Comparison of ENCODE assay signal across 9 mouse cellular contexts in the genomic region with DNA sequence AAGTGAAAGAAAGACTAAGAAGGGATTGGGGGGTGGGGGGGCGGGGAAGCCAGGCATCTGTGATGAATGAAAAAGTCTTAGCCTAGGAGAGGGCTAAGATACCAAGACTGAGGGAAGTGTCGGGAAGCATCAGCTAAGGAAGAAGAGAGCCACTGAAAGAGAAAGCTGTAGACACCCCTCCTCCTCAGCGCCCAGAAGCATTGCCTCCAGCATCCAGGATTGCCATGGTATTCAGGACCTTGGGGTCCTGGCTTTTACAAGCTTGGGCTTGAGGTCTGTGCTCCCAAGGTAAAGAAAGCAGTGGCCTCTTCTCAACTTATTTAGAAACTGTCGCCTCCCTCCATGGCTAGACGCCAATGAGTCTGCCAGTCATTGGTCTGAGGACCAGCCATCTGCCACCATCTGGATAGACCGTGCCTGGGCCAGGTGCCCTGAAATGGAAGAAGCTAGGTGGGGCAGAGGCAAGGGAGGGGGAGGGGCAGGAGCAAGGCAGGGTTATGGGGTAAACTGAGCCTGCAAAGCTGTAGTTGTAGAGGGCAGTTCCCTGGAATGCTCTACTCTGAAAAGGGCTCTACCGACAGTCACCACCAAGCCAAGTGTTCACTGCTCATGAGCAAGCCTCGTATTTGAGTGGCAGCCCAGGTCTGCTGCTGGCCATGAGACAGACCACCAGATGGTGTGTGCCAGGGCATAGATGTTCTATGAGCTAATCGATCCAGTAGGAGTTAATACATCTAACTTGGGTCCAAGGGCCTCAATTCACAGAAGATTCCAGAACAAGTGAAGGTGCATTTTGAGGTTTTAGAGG.
A peak's percentile ranks its signal among the peaks of the same experiment; 100 is the strongest.
DNase-seq lines count a peak whose midpoint lies in the region; ATAC-seq lines count a peak whose summit lies in the region.
"Had no signal": no experiment of that assay in that cellular context is flagged by ENCODE, and none has a peak within 500 bp of the region (broad histone marks: within the 10 kb centered on the region; RNA-seq: fewer than 3 reads in every experiment).

No protein-coding gene starts in this region.

- no peaks in the 10 kb centered on the region for H3K36me3 ChIP-seq in hindbrain, embryonic 10.5 days
- no peaks in the 10 kb centered on the region for H3K36me3 ChIP-seq in hindbrain, embryonic 11.5 days (ENCODE audit: control insufficient read depth, insufficient read depth, low read length)
- no peaks in the 10 kb centered on the region for H3K36me3 ChIP-seq in forebrain, embryonic 12.5 days (replicated peaks)
- H3K36me3 ChIP-seq in midbrain, embryonic 12.5 days: no peaks in the 10 kb centered on the region

- peak overlapping the region; percentile 46; the same call in 1 of the 2 replicates for H3K27ac ChIP-seq in hindbrain, embryonic 10.5 days
- H3K27ac ChIP-seq in hindbrain, embryonic 11.5 days (ENCODE audit: low read depth, low read length): no peak overlapping the region
- H3K27ac ChIP-seq in forebrain, embryonic 12.5 days: peak overlapping the region; percentile 88
- peak overlapping the region; percentile 70 for H3K27ac ChIP-seq in midbrain, embryonic 12.5 days (replicated peaks)

- ATAC-seq in hindbrain, embryonic 11.5 days (ENCODE audit: low FRiP score): no peak
- peak; percentile 62 for ATAC-seq in forebrain, embryonic 12.5 days (ENCODE audit: low FRiP score)
- ATAC-seq in midbrain, embryonic 12.5 days (ENCODE audit: low FRiP score, low read depth): peak; percentile 55
- ATAC-seq in inflammation-experienced regulatory T-cells, adult 6 months: no peak
- ATAC-seq: intestine, postnatal 0 days had no signal

- no peak overlapping the region for H3K4me2 ChIP-seq in hindbrain, embryonic 11.5 days (replicated peaks; ENCODE audit: low read depth, low read length)
- peak overlapping the region; percentile 27 for H3K4me2 ChIP-seq in forebrain, embryonic 12.5 days
- peak overlapping the region; percentile 28 for H3K4me2 ChIP-seq in midbrain, embryonic 12.5 days (replicated peaks)

- H3K27me3 ChIP-seq in hindbrain, embryonic 10.5 days (ENCODE audit: insufficient read depth, poor library complexity, severe bottlenecking): no peaks in the 10 kb centered on the region
- no peaks in the 10 kb centered on the region for H3K27me3 ChIP-seq in hindbrain, embryonic 11.5 days (ENCODE audit: control insufficient read depth, insufficient read depth, low read length)
- H3K27me3 ChIP-seq in forebrain, embryonic 12.5 days: no peaks in the 10 kb centered on the region
- no peaks in the 10 kb centered on the region for H3K27me3 ChIP-seq in midbrain, embryonic 12.5 days

- no peaks in the 10 kb centered on the region for H3K9me3 ChIP-seq in hindbrain, embryonic 10.5 days
- no peaks in the 10 kb centered on the region for H3K9me3 ChIP-seq in hindbrain, embryonic 11.5 days (ENCODE audit: control insufficient read depth, low read length)
- H3K9me3 ChIP-seq in forebrain, embryonic 12.5 days: no peaks in the 10 kb centered on the region
- H3K9me3 ChIP-seq in midbrain, embryonic 12.5 days: no peaks in the 10 kb centered on the region

- no peak overlapping the region for H3K9ac ChIP-seq in hindbrain, embryonic 11.5 days (ENCODE audit: low read depth, low read length)
- no peak overlapping the region for H3K9ac ChIP-seq in forebrain, embryonic 12.5 days
- H3K9ac ChIP-seq in midbrain, embryonic 12.5 days (replicated peaks): no peak overlapping the region

- 82% methylated on average over 9 of the region's 9 CpGs for WGBS in hindbrain, embryonic 10.5 days
- WGBS in hindbrain, embryonic 11.5 days: 79% methylated on average over 9 of the region's 9 CpGs
- WGBS in forebrain, embryonic 12.5 days: 58% methylated on average over 9 of the region's 9 CpGs
- WGBS in midbrain, embryonic 12.5 days: 67% methylated on average over 9 of the region's 9 CpGs

- H3K4me1 ChIP-seq in hindbrain, embryonic 10.5 days (replicated peaks): peaks cover 22% of the 10 kb centered on the region
- H3K4me1 ChIP-seq in hindbrain, embryonic 11.5 days (replicated peaks; ENCODE audit: control insufficient read depth, insufficient read depth, low read length): no peaks in the 10 kb centered on the region
- H3K4me1 ChIP-seq in forebrain, embryonic 12.5 days: peaks cover 24% of the 10 kb centered on the region
- H3K4me1 ChIP-seq in midbrain, embryonic 12.5 days: peaks cover 18% of the 10 kb centered on the region

- no peak for DNase-seq in hindbrain, embryonic 10.5 days (ENCODE audit: low spot score)
- DNase-seq in hindbrain, embryonic 11.5 days (ENCODE audit: low spot score): no peak
- DNase-seq in cerebellum, adult 18-20 months: peak; percentile 86 to 90
- no peak for DNase-seq in embryo, embryonic 9.5 days (ENCODE audit: extremely low spot score)
- no peak for DNase-seq in B cell, adult 2 months

- no peak overlapping the region for H3K4me3 ChIP-seq in hindbrain, embryonic 10.5 days
- H3K4me3 ChIP-seq in hindbrain, embryonic 11.5 days (ENCODE audit: low read depth, low read length): no peak overlapping the region
- H3K4me3 ChIP-seq in forebrain, embryonic 12.5 days (replicated peaks): no peak overlapping the region
- H3K4me3 ChIP-seq in midbrain, embryonic 12.5 days: no peak overlapping the region

Comparison
In these comparisons a context has a peak if more than half of its experiments do, and no peak if none do; other contexts are left out.
1. DNase-seq: peak in cerebellum, adult 18-20 months (2 of 2); none in hindbrain, embryonic 10.5 days (single experiment), hindbrain, embryonic 11.5 days (single experiment), embryo, embryonic 9.5 days (single experiment) and B cell, adult 2 months (0 of 2).
2. ATAC-seq: peak in forebrain, embryonic 12.5 days (single experiment) and midbrain, embryonic 12.5 days (single experiment); none in hindbrain, embryonic 11.5 days (single experiment) and inflammation-experienced regulatory T-cells, adult 6 months (single experiment).